Mouse (Mus musculus): ENCODE measurements at regions not wholly inside any gene's neighbourhood (a gene's known extent, or its start where the extent isn't known, plus 50 kb on each side); places are given as distances from the start of the nearest gene placed in this dataset.

DNA sequence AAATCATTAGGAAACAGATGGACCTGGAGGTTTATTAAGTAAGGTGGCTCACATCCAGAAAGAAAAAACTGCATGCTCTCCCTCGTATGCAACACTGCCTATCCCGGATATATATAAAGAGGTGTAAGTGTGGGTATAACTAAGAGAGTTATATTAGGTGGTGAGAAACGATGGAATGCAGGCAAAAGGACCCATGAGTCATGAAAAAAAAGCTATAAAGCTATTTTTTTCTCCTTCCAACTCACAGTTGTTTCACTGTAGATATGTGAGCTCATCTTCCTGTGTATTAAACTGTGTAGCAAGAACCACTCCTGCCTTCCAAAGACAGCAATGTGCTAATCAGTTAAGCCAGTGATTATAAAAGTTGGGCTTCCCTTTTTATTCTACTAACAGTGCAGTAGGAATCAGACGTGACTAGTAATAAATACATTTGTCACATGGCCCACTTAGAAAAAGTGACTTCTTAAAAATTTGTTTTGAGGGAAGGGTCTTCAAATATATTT, 51.4 kb upstream of the Bdh1 start:
- peak; percentile 16 for DNase-seq (ENCODE audit: low read depth, low spot score)

DNA sequence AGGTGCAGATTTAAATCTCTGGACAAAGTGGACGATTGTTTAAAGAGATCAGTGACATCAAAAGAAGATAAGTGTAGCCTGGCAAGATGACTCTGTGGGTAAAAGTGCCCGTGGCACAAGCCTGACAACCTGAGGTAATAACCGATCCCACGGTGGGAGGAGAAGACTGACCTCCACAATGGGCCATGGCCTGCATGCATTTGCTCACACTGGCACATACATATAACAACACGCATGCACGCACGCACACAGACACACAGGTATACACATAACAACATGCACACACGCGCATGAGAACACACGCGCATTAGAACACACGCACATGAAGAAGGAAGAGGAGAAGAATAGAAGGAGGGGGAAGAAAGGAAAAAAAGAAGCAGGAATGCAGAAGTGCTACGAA, 52.2 kb upstream of the Bdh1 start:
- DNase-seq (ENCODE audit: low read depth, low spot score), result no peak

DNA sequence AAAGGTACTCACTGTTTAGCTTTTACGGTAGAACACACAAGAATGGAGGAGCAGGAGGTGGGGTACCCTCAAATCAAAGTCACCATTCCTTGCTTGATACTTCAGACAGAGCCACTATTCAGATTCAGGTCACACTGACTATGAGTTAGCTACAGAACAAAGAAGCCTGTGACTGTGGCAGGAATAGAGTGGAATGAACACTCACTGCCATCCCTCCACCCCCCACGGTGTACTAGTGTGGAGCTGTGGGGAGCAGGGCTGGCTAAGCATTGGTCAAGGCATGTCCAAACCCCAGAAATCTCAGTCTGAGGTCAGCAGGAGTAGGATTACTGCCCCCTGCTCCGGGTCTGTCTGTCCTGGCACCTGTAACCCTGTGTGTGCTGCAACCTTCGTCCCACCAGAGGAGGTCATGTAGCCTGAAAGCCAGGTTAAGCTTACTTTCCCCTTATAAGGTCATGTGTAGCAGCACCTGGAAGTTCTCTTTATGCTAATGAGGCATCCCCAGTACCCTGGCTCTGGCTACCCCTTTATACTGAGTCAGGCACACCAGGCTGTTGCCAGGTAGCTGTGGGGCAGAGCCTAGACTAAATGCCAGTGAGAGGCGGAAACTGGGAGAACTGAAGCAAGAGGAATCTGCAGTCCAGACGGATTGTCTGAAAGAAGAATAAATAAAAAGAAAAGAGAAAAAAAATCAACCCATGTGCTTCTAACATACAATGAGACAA, 53.1 kb upstream of the Apod start:
- DNase-seq (ENCODE audit: low read depth, low spot score), result peak; percentile 27

GRCm38 (mm10) chr16:31366033-31366432, 51.4 kb upstream of the Apod start:
- DNase-seq (ENCODE audit: low read depth, low spot score), result no peak

GRCm38 (mm10) chr16:31364475-31364874, 49.9 kb upstream of the Apod start:
- DNase-seq (ENCODE audit: low read depth, low spot score), result peak; percentile 20

Measured in brain, adult 2 months (tissue).